ENCODE assay signal across 9 mouse cellular contexts in genomic region chr4:128855613-128856040, GRCm38 (mm10). TPM values are rescaled to one million over a fixed set of nuclear protein-coding genes. Genes with fewer than 3 reads are reported as not detected.
DNase-seq lines count a peak whose midpoint lies in the region.
"Had no signal": no experiment of that assay in that cellular context is flagged by ENCODE, and none has a peak within 500 bp of the region (broad histone marks: within the 10 kb centered on the region; RNA-seq: fewer than 3 reads in every experiment).

No protein-coding gene starts in this region.

- 92% methylated on average over 4 of the region's 4 CpGs for WGBS in forebrain, embryonic 10.5 days

- H3K9me3 ChIP-seq in forebrain, embryonic 10.5 days: peaks cover 7% of the 10 kb centered on the region

- peaks cover 10% of the 10 kb centered on the region for H3K4me1 ChIP-seq in forebrain, embryonic 10.5 days

- peak; percentile 41 for DNase-seq in MN1 (ENCODE audit: low spot score)
- peak; percentile 49 for DNase-seq in c-Kit-positive CD71-positive TER-119-negative erythroid progenitor cells, embryonic 14.5 days (ENCODE audit: low read depth)
- DNase-seq in heart, postnatal 4 days: peak; percentile 89
- DNase-seq in lung, adult 18-20 months: peak; percentile 84 to 90
- peak; percentile 78 to 90 for DNase-seq in urinary bladder, adult 18-20 months (ENCODE audit: low spot score in 2 of 2)
- no peak for DNase-seq in embryo, embryonic 9.5 days (ENCODE audit: extremely low spot score)
- no peak for DNase-seq in thymus, postnatal 10 days (ENCODE audit: low spot score in 2 of 2)
- no peak for DNase-seq in forebrain, embryonic 10.5 days (ENCODE audit: extremely low spot score, low spot score)

- no peak overlapping the region for H3K4me3 ChIP-seq in forebrain, embryonic 10.5 days

- no peaks in the 10 kb centered on the region for H3K36me3 ChIP-seq in forebrain, embryonic 10.5 days (replicated peaks)

- H3K27me3 ChIP-seq in forebrain, embryonic 10.5 days (ENCODE audit: poor library complexity, severe bottlenecking): no peaks in the 10 kb centered on the region

- no peak overlapping the region for H3K27ac ChIP-seq in forebrain, embryonic 10.5 days
- H3K27ac ChIP-seq: macrophage had no signal

RNA-seq across cellular contexts. Expression of gene Trim62, which starts 27.8 kb away (rescaled TPM):
- 1 to 10 TPM; 3.2 to 3.7 TPM for total RNA-seq in heart, postnatal 4 days (2021)
- 6.8 and 7.4 TPM in 2 replicates for polyA plus RNA-seq in forebrain, embryonic 10.5 days (2016; fragmentation: Nextera tagmentation; extraction: Ambion mirVana)

RNA-seq across cellular contexts. Expression of gene Zfp362, which starts 49.8 kb away (rescaled TPM):
- 10 to 100 TPM; 33.9 to 34.4 TPM for total RNA-seq in heart, postnatal 4 days (2021)
- polyA plus RNA-seq in forebrain, embryonic 10.5 days (2016; fragmentation: Nextera tagmentation; extraction: Ambion mirVana): 37.1 and 37.3 TPM in 2 replicates

Comparison
In these comparisons a context has a peak if more than half of its experiments do, and no peak if none do; other contexts are left out.
1. DNase-seq: peak in MN1 (single experiment), c-Kit-positive CD71-positive TER-119-negative erythroid progenitor cells, embryonic 14.5 days (single experiment), heart, postnatal 4 days (single experiment), lung, adult 18-20 months (2 of 2) and urinary bladder, adult 18-20 months (2 of 2); none in embryo, embryonic 9.5 days (single experiment), thymus, postnatal 10 days (0 of 2) and forebrain, embryonic 10.5 days (single experiment).